29 mouse cellular contexts compared by ENCODE assay signal in genomic region chr9:50863824-50864223, GRCm38 (mm10). TPM values are rescaled to one million over a fixed set of nuclear protein-coding genes. Genes with fewer than 3 reads are reported as not detected.
DNase-seq lines count a peak whose midpoint lies in the region; ATAC-seq and TF ChIP-seq lines count a peak whose summit lies in the region.
"Had no signal": no experiment of that assay in that cellular context is flagged by ENCODE, and none has a peak within 500 bp of the region (broad histone marks: within the 10 kb centered on the region; RNA-seq: fewer than 3 reads in every experiment).

No protein-coding gene starts in this region.

- WGBS in heart, embryonic 11.5 days (ENCODE audit: insufficient replicate concordance) = 93% methylated on average over 4 of the region's 4 CpGs
- WGBS in limb, embryonic 14.5 days = 91% methylated on average over 4 of the region's 4 CpGs
- WGBS in limb, embryonic 10.5 days = 91% methylated on average over 4 of the region's 4 CpGs

- H3K4me1 ChIP-seq in heart, embryonic 11.5 days (ENCODE audit: control insufficient read depth, insufficient read depth, low read length) = peaks cover 3% of the 10 kb centered on the region
- no peaks in the 10 kb centered on the region for H3K4me1 ChIP-seq in limb, embryonic 14.5 days (ENCODE audit: control insufficient read depth, insufficient read depth, low read length)
- H3K4me1 ChIP-seq in limb, embryonic 10.5 days = no peaks in the 10 kb centered on the region
- H3K4me1 ChIP-seq: embryonic facial prominence, embryonic 13.5 days; forebrain, embryonic 10.5 days; hindbrain, embryonic 10.5 days; hindbrain, embryonic 15.5 days had no signal

- H3K27ac ChIP-seq in heart, embryonic 11.5 days (ENCODE audit: low read depth, low read length) = peak overlapping the region; percentile 30; the same call in 1 of the 2 replicates
- H3K27ac ChIP-seq in limb, embryonic 14.5 days (replicated peaks; ENCODE audit: low read depth, low read length) = 0 out of 2 replicates have a peak overlapping the region, but pooled peaks have one; percentile 8
- H3K27ac ChIP-seq in limb, embryonic 10.5 days = no peak overlapping the region
- H3K27ac ChIP-seq: embryonic facial prominence, embryonic 13.5 days; forebrain, embryonic 10.5 days; forebrain, embryonic 15.5 days; hindbrain, embryonic 10.5 days; hindbrain, embryonic 15.5 days; kidney, postnatal 0 days; liver, embryonic 14.5 days had no signal

- H3K4me3 ChIP-seq in heart, embryonic 11.5 days (ENCODE audit: low read depth, low read length) = no peak overlapping the region
- H3K4me3 ChIP-seq in limb, embryonic 14.5 days (replicated peaks; ENCODE audit: low read length) = no peak overlapping the region
- no peak overlapping the region for H3K4me3 ChIP-seq in limb, embryonic 10.5 days
- H3K4me3 ChIP-seq: embryonic facial prominence, embryonic 13.5 days; forebrain, embryonic 10.5 days; forebrain, embryonic 15.5 days; hindbrain, embryonic 10.5 days; hindbrain, embryonic 15.5 days had no signal

- TF ChIP-seq POLR2A in limb, embryonic 14.5 days (IDR thresholded peaks at IDR 0.05; ENCODE audit: borderline replicate concordance, extremely low read depth, insufficient read depth, insufficient read length) = no peak

- H3K36me3 ChIP-seq in heart, embryonic 11.5 days (ENCODE audit: control insufficient read depth, insufficient read depth, low read length) = peaks cover 32% of the 10 kb centered on the region
- H3K36me3 ChIP-seq in limb, embryonic 14.5 days (ENCODE audit: control insufficient read depth, insufficient read depth, low read length) = peaks cover 94% of the 10 kb centered on the region
- peaks cover 100% of the 10 kb centered on the region for H3K36me3 ChIP-seq in limb, embryonic 10.5 days

- no peak overlapping the region for H3K4me2 ChIP-seq in heart, embryonic 11.5 days
- H3K4me2 ChIP-seq in limb, embryonic 14.5 days (replicated peaks; ENCODE audit: low read depth, low read length, severe bottlenecking) = no peak overlapping the region
- H3K4me2 ChIP-seq: embryonic facial prominence, embryonic 13.5 days; forebrain, embryonic 15.5 days; hindbrain, embryonic 15.5 days; lung, embryonic 14.5 days had no signal

- no peak overlapping the region for H3K9ac ChIP-seq in heart, embryonic 11.5 days (ENCODE audit: low read depth, low read length)
- no peak overlapping the region for H3K9ac ChIP-seq in limb, embryonic 14.5 days (ENCODE audit: low read depth, low read length, severe bottlenecking)
- H3K9ac ChIP-seq: embryonic facial prominence, embryonic 13.5 days; forebrain, embryonic 15.5 days; hindbrain, embryonic 15.5 days; liver, embryonic 14.5 days; lung, embryonic 14.5 days had no signal

- ATAC-seq in heart, embryonic 11.5 days (replicated peaks; ENCODE audit: insufficient number of reproducible peaks, low FRiP score, low TSS enrichment) = no peak
- no peak for ATAC-seq in limb, embryonic 14.5 days (ENCODE audit: low FRiP score, low read depth)
- peak; percentile 58 for ATAC-seq in activated CD4-positive, CD25-positive, alpha-beta regulatory T cell, adult 4 months
- ATAC-seq: forebrain, embryonic 15.5 days; Patski had no signal

- H3K27me3 ChIP-seq in heart, embryonic 11.5 days (ENCODE audit: control insufficient read depth, insufficient read depth, low read length) = no peaks in the 10 kb centered on the region
- H3K27me3 ChIP-seq in limb, embryonic 14.5 days (ENCODE audit: control insufficient read depth, insufficient read depth, low read length) = no peaks in the 10 kb centered on the region
- no peaks in the 10 kb centered on the region for H3K27me3 ChIP-seq in limb, embryonic 10.5 days (ENCODE audit: low read depth, poor library complexity, severe bottlenecking)
- H3K27me3 ChIP-seq: embryonic facial prominence, embryonic 13.5 days; forebrain, embryonic 15.5 days; hindbrain, embryonic 15.5 days; Patski had no signal

- DNase-seq in heart, adult 8-10 months (ENCODE audit: low spot score) = no peak
- DNase-seq in limb, embryonic 14.5 days (ENCODE audit: low spot score) = no peak
- no peak for DNase-seq in limb, embryonic 10.5 days (ENCODE audit: low spot score)
- DNase-seq in right cerebral cortex, postnatal 14 days = no peak
- DNase-seq in thymus, postnatal 36 days = no peak
- DNase-seq: adrenal gland, postnatal 25 days; B cell, adult 2 months; cerebellum, postnatal 10 days; gastrocnemius, postnatal 36 days; kidney, adult 18-20 months; kidney, postnatal 4 days; layer of hippocampus, postnatal 36 days; left cerebral cortex, postnatal 4 days; liver; lung, embryonic 14.5 days; lung, postnatal 14 days; midbrain, embryonic 14.5 days; spleen, adult 18-20 months; thymus, postnatal 14 days had no signal

- no peaks in the 10 kb centered on the region for H3K9me3 ChIP-seq in heart, embryonic 11.5 days (replicated peaks; ENCODE audit: control insufficient read depth, low read length)
- H3K9me3 ChIP-seq in limb, embryonic 14.5 days (ENCODE audit: control insufficient read depth, low read length) = no peaks in the 10 kb centered on the region
- H3K9me3 ChIP-seq in limb, embryonic 10.5 days (replicated peaks) = no peaks in the 10 kb centered on the region
- H3K9me3 ChIP-seq: embryonic facial prominence, embryonic 13.5 days; forebrain, embryonic 10.5 days; forebrain, embryonic 15.5 days; hindbrain, embryonic 10.5 days; hindbrain, embryonic 15.5 days had no signal

RNA-seq across cellular contexts. Expression of gene Ppp2r1b, which starts 18.7 kb away (rescaled TPM):
- polyA plus RNA-seq in heart, embryonic 11.5 days (2014; fragmentation: Nextera tagmentation; extraction: Ambion mirVana) = 63.1 and 66.9 TPM in 2 replicates
- total RNA-seq in heart, adult 8-10 months (2022) = 10 to 100 TPM in 2 of 4 experiments, 1 to 10 TPM in 2; 6.5 to 11.8 (median 9.8) TPM
- 25.2 and 27.3 TPM in 2 replicates for polyA plus RNA-seq in limb, embryonic 14.5 days (2012; rRNA removed)
- 51.0 and 53.8 TPM in 2 replicates for polyA plus RNA-seq in limb, embryonic 14.5 days (2014; fragmentation: Nextera tagmentation; extraction: Ambion mirVana)
- polyA plus RNA-seq in limb, embryonic 10.5 days (2016; fragmentation: Nextera tagmentation; extraction: Ambion mirVana) = 159 and 177 TPM in 2 replicates
- polyA plus RNA-seq in activated CD4-positive, CD25-positive, alpha-beta regulatory T cell, adult 4 months (2017; shearing (Covaris generic)) = 10 to 100 TPM; 59.3 to 72.1 TPM
